Mouse (Mus musculus): ENCODE results near the gene Alkbh5. TPM values are rescaled to one million over a fixed set of nuclear protein-coding genes. Genes with fewer than 3 reads are reported as not detected.

The Alkbh5 gene
- 10 to 100 TPM; 36.0 to 39.2 TPM for total RNA-seq (2023)

GRCm38 (mm10) chr11:60536180-60536858 is at the start of gene Alkbh5:
Alkbh5 (plus strand) TSS chr11:60536381.

Other genes with a start within 250 kb of the Alkbh5 start
- 10 to 100 TPM; 12.3 to 13.2 TPM for gene Tom1l2, start 183.5 kb upstream of the Alkbh5 start, total RNA-seq (2023)
- gene Drc3, start 183.1 kb upstream of the Alkbh5 start, total RNA-seq (2023) = under 1 TPM; 0.18 to 0.24 TPM
- 1 to 10 TPM; 7.0 to 8.1 TPM for gene Gid4, start 119.2 kb upstream of the Alkbh5 start, total RNA-seq (2023)
- 10 to 100 TPM; 12.2 to 18.6 TPM for gene Atpaf2, start 117.9 kb upstream of the Alkbh5 start, total RNA-seq (2023)
- gene Drg2, start 81.8 kb upstream of the Alkbh5 start, total RNA-seq (2023) = 10 to 100 TPM; 20.7 to 27.0 TPM
- gene Myo15, start 67.0 kb upstream of the Alkbh5 start, total RNA-seq (2023) = under 1 TPM; 0.33 to 0.35 TPM
- gene Llgl1, start 163.3 kb downstream of the Alkbh5 start, total RNA-seq (2023) = 10 to 100 TPM; 13.8 to 15.8 TPM
- gene Flii, start 190.9 kb downstream of the Alkbh5 start, total RNA-seq (2023) = 100 to 1,000 TPM; 257 to 259 TPM
- gene Mief2, start 192.0 kb downstream of the Alkbh5 start, total RNA-seq (2023) = 1 to 10 TPM; 8.8 to 9.9 TPM
- gene Top3a, start 241.0 kb downstream of the Alkbh5 start, total RNA-seq (2023) = 10 to 100 TPM; 12.4 to 14.5 TPM
- gene Smcr8, start 241.1 kb downstream of the Alkbh5 start, total RNA-seq (2023) = 10 to 100 TPM; 36.1 to 39.5 TPM

Measured in neutrophil, adult 59 days (primary cell).